Mouse (Mus musculus): ENCODE measurements at regions not wholly inside any gene's neighbourhood (a gene's known extent, or its start where the extent isn't known, plus 50 kb on each side); places are given as distances from the start of the nearest gene placed in this dataset.

- CTCF ChIA-PET, result interaction anchor here (0.9 kb wide), 1 partner anchor 753 kb away, joined by 3 read pairs; no protein-coding TSS in a partner anchor
- in situ Hi-C loops (cut with MboI; ENCODE audit: low pct_unique_long_range_greater_than_20kb), result no loop called here
- no peak for ATAC-seq
Measured at GRCm38 (mm10) chr17:84880946-84881345, 75.6 kb upstream of the Ppm1b start.

GRCm38 (mm10) chr17:84888525-84888924 is 68.0 kb upstream of the Ppm1b start:
- ATAC-seq (no peak), DNase-seq (ENCODE audit: low read depth, low spot score) (no peak)
- TF ChIP-seq CTCF (IDR thresholded peaks at IDR 0.05), result no peak
- ChIA-PET POLR2A (no interaction called here), CTCF (no interaction called here)
- in situ Hi-C loops (cut with MboI; ENCODE audit: low pct_unique_long_range_greater_than_20kb), result no loop called here
- peaks cover 17% of the 10 kb centered on the region for H3K27me3 ChIP-seq

More at GRCm38 (mm10) chr17:84880946-84881345, 75.6 kb upstream of the Ppm1b start:
- no peak for TF ChIP-seq CTCF (IDR thresholded peaks at IDR 0.05)
- H3K27me3 ChIP-seq, result peaks cover 7% of the 10 kb centered on the region
- DNase-seq (ENCODE audit: low read depth, low spot score), result no peak
- POLR2A ChIA-PET, result no interaction called here

- CTCF ChIA-PET, result interaction anchor here (1.8 kb wide), 1 partner anchor 10 kb away, joined by 4 read pairs; no protein-coding TSS in a partner anchor
- in situ Hi-C loops (cut with MboI; ENCODE audit: low pct_unique_long_range_greater_than_20kb), result no loop called here
- TF ChIP-seq CTCF (IDR thresholded peaks at IDR 0.05), result no peak
- ATAC-seq, result no peak
- no peak for DNase-seq (ENCODE audit: low read depth, low spot score)
- peaks cover 17% of the 10 kb centered on the region for H3K27me3 ChIP-seq
- POLR2A ChIA-PET, result no interaction called here
Measured at GRCm38 (mm10) chr17:84890871-84891599, 65.5 kb upstream of the Ppm1b start.

DNA sequence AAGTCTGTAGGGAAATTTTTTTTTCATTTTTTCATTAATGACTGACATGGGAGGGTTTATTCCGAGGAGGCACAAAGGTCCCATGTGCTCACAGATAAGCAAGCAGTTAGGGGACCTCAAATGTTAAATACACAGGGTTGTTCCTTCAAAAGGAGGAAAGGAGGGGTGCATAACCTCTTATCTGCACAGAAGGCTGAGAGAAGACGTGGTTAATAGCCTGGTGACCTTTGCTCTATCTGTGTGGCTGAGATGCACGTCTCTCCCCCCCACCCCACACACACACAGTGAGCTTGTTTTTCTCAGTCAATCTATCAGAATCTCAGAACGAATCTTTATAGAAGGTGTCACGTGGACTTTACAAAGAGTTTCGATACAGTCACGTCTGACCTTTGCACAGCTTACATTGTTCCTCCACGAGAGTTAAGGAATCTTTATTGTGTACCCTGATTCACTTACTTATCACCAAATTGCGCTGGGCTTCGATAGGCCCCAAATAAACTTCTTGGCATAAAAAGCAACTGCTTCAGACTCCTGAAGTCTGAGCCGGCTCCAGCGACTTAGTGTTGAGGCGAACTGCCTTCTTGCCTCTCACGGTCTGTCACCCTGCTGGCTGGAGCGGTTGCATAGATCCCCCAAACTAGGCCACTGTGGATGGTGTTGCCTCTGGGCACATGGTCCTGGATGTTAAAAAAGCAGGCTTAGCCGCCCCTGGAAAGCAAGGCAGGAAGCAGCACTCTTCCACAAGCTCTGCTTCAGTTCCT is 63.1 kb upstream of the Ppm1b start:
- POLR2A ChIA-PET, result no interaction called here
- no peak for TF ChIP-seq CTCF (IDR thresholded peaks at IDR 0.05)
- H3K27me3 ChIP-seq, result peaks cover 11% of the 10 kb centered on the region
- in situ Hi-C loops (cut with MboI; ENCODE audit: low pct_unique_long_range_greater_than_20kb), result no loop called here
- no peak for ATAC-seq
- no peak for DNase-seq (ENCODE audit: low read depth, low spot score)
- CTCF ChIA-PET, result interaction anchor here (1.2 kb wide), 1 partner anchor 13 kb away, joined by 3 read pairs; no protein-coding TSS in a partner anchor

DNA sequence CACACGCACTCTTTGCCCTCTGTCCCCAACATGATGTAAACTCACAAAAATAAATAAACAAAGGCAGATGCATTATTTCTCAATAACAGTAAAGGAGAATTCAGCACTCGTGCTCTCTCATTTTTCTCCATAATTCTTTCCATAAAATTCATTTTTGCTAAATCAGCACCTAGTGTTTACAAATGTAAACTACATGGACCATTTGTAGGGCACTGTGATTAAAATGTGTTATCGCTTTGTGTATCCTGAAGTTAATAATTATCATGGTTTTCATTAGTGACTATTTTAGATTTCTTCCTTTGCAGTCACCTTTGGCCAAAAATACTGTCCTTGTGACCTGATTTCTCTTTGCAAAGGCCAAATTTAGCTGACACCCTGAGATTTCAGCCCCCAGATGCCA is 61.0 kb upstream of the Ppm1b start:
- CTCF ChIA-PET, result no interaction called here
- TF ChIP-seq CTCF (IDR thresholded peaks at IDR 0.05), result no peak
- H3K27me3 ChIP-seq, result peaks cover 6% of the 10 kb centered on the region
- in situ Hi-C loops (cut with MboI; ENCODE audit: low pct_unique_long_range_greater_than_20kb), result no loop called here
- DNase-seq (ENCODE audit: low read depth, low spot score), result no peak
- POLR2A ChIA-PET, result no interaction called here
- no peak for ATAC-seq

DNA sequence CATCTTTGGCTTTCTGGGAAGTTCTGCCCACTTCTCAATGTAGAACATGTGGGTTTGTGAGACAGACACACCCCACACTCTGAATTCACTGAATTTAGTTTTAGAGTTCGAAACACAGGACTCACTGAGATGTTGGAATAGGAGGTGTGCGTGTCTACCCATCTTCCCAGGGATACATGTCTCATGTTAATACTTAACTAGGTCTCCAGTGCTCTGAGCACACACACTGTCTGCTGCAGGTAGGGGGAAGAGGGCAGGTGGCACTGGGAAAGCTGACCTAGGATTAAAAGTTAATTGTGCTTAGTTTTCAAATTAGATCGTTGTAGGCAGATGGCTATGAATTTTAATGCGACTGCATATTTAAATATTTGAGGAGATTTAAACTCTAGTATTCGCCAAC is 60.0 kb upstream of the Ppm1b start:
- in situ Hi-C loops (cut with MboI; ENCODE audit: low pct_unique_long_range_greater_than_20kb), result no loop called here
- no peaks in the 10 kb centered on the region for H3K27me3 ChIP-seq
- ATAC-seq (no peak), DNase-seq (ENCODE audit: low read depth, low spot score) (no peak)
- no peak for TF ChIP-seq CTCF (IDR thresholded peaks at IDR 0.05)
- POLR2A ChIA-PET, result no interaction called here
- CTCF ChIA-PET, result no interaction called here

GRCm38 (mm10) chr17:84898407-84898806 is 58.1 kb upstream of the Ppm1b start:
- no peak for DNase-seq (ENCODE audit: low read depth, low spot score)
- in situ Hi-C loops (cut with MboI; ENCODE audit: low pct_unique_long_range_greater_than_20kb), result no loop called here
- ATAC-seq, result no peak
- ChIA-PET POLR2A (interaction anchor here (0.7 kb wide), 1 partner anchor 433 kb away, joined by 3 read pairs; no protein-coding TSS in a partner anchor), CTCF (no interaction called here)
- no peak for TF ChIP-seq CTCF (IDR thresholded peaks at IDR 0.05)
- H3K27me3 ChIP-seq, result no peaks in the 10 kb centered on the region

DNA sequence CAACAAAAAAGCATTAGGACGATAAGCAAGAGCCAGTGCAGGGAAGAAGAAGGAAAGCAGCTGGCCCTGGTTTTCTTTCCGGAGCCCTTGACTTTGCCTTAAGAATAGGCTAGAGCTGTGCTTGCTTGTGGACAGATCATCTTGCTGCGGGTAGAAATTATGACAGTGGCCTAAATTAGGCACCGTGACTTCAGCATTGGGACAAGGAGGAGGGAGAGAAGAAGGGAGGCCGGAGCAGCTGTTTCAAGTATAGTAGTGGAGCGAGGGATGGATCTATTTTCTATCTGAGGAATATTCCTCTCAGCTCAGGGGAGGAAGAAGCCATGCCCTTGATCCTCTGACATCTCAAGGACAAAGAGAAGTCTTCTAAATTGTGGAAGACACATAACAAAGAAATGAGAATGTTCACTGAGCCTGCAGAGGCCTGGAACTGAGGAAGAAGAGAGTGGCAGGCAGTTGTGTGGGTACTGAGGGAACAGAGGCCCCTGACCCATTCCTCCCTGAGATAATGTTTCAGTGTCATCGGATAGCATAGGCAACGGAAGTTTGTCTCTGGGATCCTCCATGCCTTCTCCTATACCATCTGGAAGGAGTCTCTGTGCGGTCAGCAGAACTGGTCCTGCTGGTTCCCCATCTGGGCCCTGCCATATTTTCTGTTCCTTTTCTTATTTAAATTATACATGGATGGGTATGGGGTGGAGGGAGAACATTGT is 52.8 kb upstream of the Ppm1b start:
- no peak for ATAC-seq

More for the DNA sequence above, 52.8 kb upstream of the Ppm1b start:
- TF ChIP-seq CTCF (IDR thresholded peaks at IDR 0.05), result no peak
- H3K27me3 ChIP-seq, result peaks cover 4% of the 10 kb centered on the region
- CTCF ChIA-PET, result interaction anchor here (1.1 to 1.3 kb wide), 2 partner anchors 11 to 22 kb away, joined by 3 read pairs; no protein-coding TSS in a partner anchor
- DNase-seq (ENCODE audit: low read depth, low spot score), result no peak
- POLR2A ChIA-PET, result no interaction called here
- in situ Hi-C loops (cut with MboI; ENCODE audit: low pct_unique_long_range_greater_than_20kb), result no loop called here
